Mouse (Mus musculus) midbrain, embryonic 15.5 days (tissue): ENCODE measurements at regions not wholly inside any gene's neighbourhood (a gene's known extent, or its start where the extent isn't known, plus 50 kb on each side); places are given as distances from the start of the nearest gene placed in this dataset.

Experiments used
- ATAC-seq: fragments of 200-750 bp; cut with Nextera tagmentation; replicated peaks from 2 replicates; pipeline ENCODE4 v1.8.0; 2017; ENCODE audit warnings: moderate TSS enrichment
- H3K27ac ChIP-seq: fragments of 300-500 bp; sonication (generic); 2 replicates; pipeline ENCODE4 v1.5.1; 2015; ENCODE audit warnings: mild to moderate bottlenecking, inconsistent platforms
- H3K27me3 ChIP-seq: fragments of 300-500 bp; sonication (generic); replicated peaks from 2 replicates; pipeline ENCODE4 v1.6.1; 2015; ENCODE audit warnings: inconsistent platforms
- H3K36me3 ChIP-seq: fragments of 300-500 bp; sonication (generic); replicated peaks from 2 replicates; pipeline ENCODE4 v1.6.1; 2015; ENCODE audit warnings: inconsistent platforms
- H3K4me1 ChIP-seq: fragments of 300-500 bp; sonication (generic); 2 replicates; pipeline ENCODE4 v1.6.1; 2015; ENCODE audit warnings: inconsistent platforms
- H3K4me2 ChIP-seq: fragments of 300-500 bp; sonication (generic); 2 replicates; pipeline ENCODE4 v1.6.1; 2015; ENCODE audit warnings: inconsistent platforms, mild to moderate bottlenecking, moderate library complexity
- H3K4me3 ChIP-seq: fragments of 300-500 bp; sonication (generic); 2 replicates; pipeline ENCODE4 v1.5.1; 2015; ENCODE audit warnings: mild to moderate bottlenecking, inconsistent platforms
- H3K9ac ChIP-seq: fragments of 300-500 bp; sonication (generic); 2 replicates; pipeline ENCODE4 v1.6.1; 2015; ENCODE audit warnings: mild to moderate bottlenecking, inconsistent platforms
- H3K9me3 ChIP-seq: fragments of 300-500 bp; sonication (generic); 2 replicates; pipeline ENCODE4 v1.6.1; 2016; ENCODE audit warnings: inconsistent platforms
- WGBS: fragments of 180-500 bp; shearing (Covaris S2); methylation state at CpG from one replicate; pipeline ENCODE4 v1.1.7; 2015; ENCODE audit warnings: mixed read lengths; 5-methylcytosine and 5-hydroxymethylcytosine counted together

GRCm38 (mm10) chr13:85483348-85483747, 194.4 kb upstream of the Rasa1 start:
- H3K4me3 ChIP-seq: no peak overlapping the region
- ATAC-seq: no peak
- no peak overlapping the region for H3K9ac ChIP-seq
- H3K36me3 ChIP-seq: no peaks in the 10 kb centered on the region
- no peak overlapping the region for H3K4me2 ChIP-seq
- H3K9me3 ChIP-seq: no peaks in the 10 kb centered on the region
- no peaks in the 10 kb centered on the region for H3K4me1 ChIP-seq
- no peaks in the 10 kb centered on the region for H3K27me3 ChIP-seq
- H3K27ac ChIP-seq: no peak overlapping the region

GRCm38 (mm10) chr13:85479405-85479804, 190.5 kb upstream of the Rasa1 start:
- ATAC-seq: no peak
- Histone ChIP-seq H3K4me3 (no peak overlapping the region), H3K9me3 (no peaks in the 10 kb centered on the region), H3K4me2 (no peak overlapping the region), H3K9ac (no peak overlapping the region), H3K4me1 (no peaks in the 10 kb centered on the region), H3K27ac (no peak overlapping the region), H3K27me3 (no peaks in the 10 kb centered on the region), H3K36me3 (no peaks in the 10 kb centered on the region)
- 85% methylated on average over 2 of the region's 2 CpGs for WGBS

GRCm38 (mm10) chr13:85476274-85476846, 187.4 kb upstream of the Rasa1 start:
- no peaks in the 10 kb centered on the region for H3K4me1 ChIP-seq
- no peak for ATAC-seq
- WGBS: 91% methylated on average over 4 of the region's 4 CpGs

GRCm38 (mm10) chr13:85471340-85471739, 182.4 kb upstream of the Rasa1 start:
- no peaks in the 10 kb centered on the region for H3K36me3 ChIP-seq
- no peaks in the 10 kb centered on the region for H3K27me3 ChIP-seq
- ATAC-seq: no peak
- no peak overlapping the region for H3K4me3 ChIP-seq
- no peak overlapping the region for H3K4me2 ChIP-seq
- no peaks in the 10 kb centered on the region for H3K4me1 ChIP-seq
- H3K9ac ChIP-seq: no peak overlapping the region
- 91% methylated on average over 5 of the region's 5 CpGs for whole genome bisulfite sequencing
- H3K27ac ChIP-seq: no peak overlapping the region
- no peaks in the 10 kb centered on the region for H3K9me3 ChIP-seq

More at GRCm38 (mm10) chr13:85476274-85476846, 187.4 kb upstream of the Rasa1 start:
- H3K27ac ChIP-seq: no peak overlapping the region
- H3K36me3 ChIP-seq: no peaks in the 10 kb centered on the region
- no peak overlapping the region for H3K4me2 ChIP-seq
- no peak overlapping the region for H3K9ac ChIP-seq
- no peak overlapping the region for H3K4me3 ChIP-seq
- H3K9me3 ChIP-seq: no peaks in the 10 kb centered on the region
- no peaks in the 10 kb centered on the region for H3K27me3 ChIP-seq

- H3K36me3 ChIP-seq: no peaks in the 10 kb centered on the region
- H3K9ac ChIP-seq: no peak overlapping the region
- H3K4me2 ChIP-seq: no peak overlapping the region
- no peaks in the 10 kb centered on the region for H3K4me1 ChIP-seq
- no peak overlapping the region for H3K27ac ChIP-seq
- 92% methylated on average over 3 of the region's 3 CpGs for whole genome bisulfite sequencing
- no peak for ATAC-seq
- H3K4me3 ChIP-seq: no peak overlapping the region
- no peaks in the 10 kb centered on the region for H3K27me3 ChIP-seq
- no peaks in the 10 kb centered on the region for H3K9me3 ChIP-seq
These were observed 170.5 kb upstream of the Rasa1 start for GRCm38 (mm10) chr13:85459387-85459786.

GRCm38 (mm10) chr13:85458611-85459010, 169.7 kb upstream of the Rasa1 start:
- H3K4me2 ChIP-seq: no peak overlapping the region
- no peaks in the 10 kb centered on the region for H3K9me3 ChIP-seq
- no peak overlapping the region for H3K4me3 ChIP-seq
- no peaks in the 10 kb centered on the region for H3K4me1 ChIP-seq
- no peak for ATAC-seq
- H3K27me3 ChIP-seq: no peaks in the 10 kb centered on the region
- no peaks in the 10 kb centered on the region for H3K36me3 ChIP-seq
- no peak overlapping the region for H3K9ac ChIP-seq
- no peak overlapping the region for H3K27ac ChIP-seq

- Histone ChIP-seq H3K4me1 (no peaks in the 10 kb centered on the region), H3K36me3 (no peaks in the 10 kb centered on the region), H3K27me3 (no peaks in the 10 kb centered on the region), H3K9ac (no peak overlapping the region), H3K27ac (no peak overlapping the region), H3K4me3 (no peak overlapping the region), H3K4me2 (no peak overlapping the region), H3K9me3 (no peaks in the 10 kb centered on the region)
- ATAC-seq: no peak
- 98% methylated on average over 1 of the region's 1 CpGs for WGBS
These were observed 150.7 kb upstream of the Rasa1 start for GRCm38 (mm10) chr13:85439581-85439980.

GRCm38 (mm10) chr13:85437875-85438274, 148.9 kb upstream of the Rasa1 start:
- Histone ChIP-seq H3K36me3 (no peaks in the 10 kb centered on the region), H3K4me2 (no peak overlapping the region), H3K27me3 (no peaks in the 10 kb centered on the region), H3K9ac (no peak overlapping the region), H3K9me3 (no peaks in the 10 kb centered on the region), H3K4me3 (no peak overlapping the region), H3K27ac (no peak overlapping the region), H3K4me1 (no peaks in the 10 kb centered on the region)
- no peak for ATAC-seq

- ATAC-seq: no peak
These were observed 148.1 kb upstream of the Rasa1 start for GRCm38 (mm10) chr13:85437009-85437408.

GRCm38 (mm10) chr13:85436254-85436653, 147.3 kb upstream of the Rasa1 start:
- no peak overlapping the region for H3K4me3 ChIP-seq
- no peaks in the 10 kb centered on the region for H3K4me1 ChIP-seq
- H3K27ac ChIP-seq: no peak overlapping the region
- no peak overlapping the region for H3K4me2 ChIP-seq
- WGBS: 90% methylated on average over 1 of the region's 1 CpGs
- no peak for ATAC-seq
- H3K36me3 ChIP-seq: no peaks in the 10 kb centered on the region
- H3K27me3 ChIP-seq: no peaks in the 10 kb centered on the region
- no peak overlapping the region for H3K9ac ChIP-seq
- H3K9me3 ChIP-seq: no peaks in the 10 kb centered on the region

More at GRCm38 (mm10) chr13:85437009-85437408, 148.1 kb upstream of the Rasa1 start:
- Histone ChIP-seq H3K27ac (no peak overlapping the region), H3K4me3 (no peak overlapping the region), H3K4me2 (no peak overlapping the region), H3K9me3 (no peaks in the 10 kb centered on the region), H3K27me3 (no peaks in the 10 kb centered on the region), H3K36me3 (no peaks in the 10 kb centered on the region), H3K9ac (no peak overlapping the region), H3K4me1 (no peaks in the 10 kb centered on the region)
- WGBS: 80% methylated on average over 4 of the region's 4 CpGs

- no peak overlapping the region for H3K9ac ChIP-seq
- H3K27ac ChIP-seq: no peak overlapping the region
- no peaks in the 10 kb centered on the region for H3K36me3 ChIP-seq
- no peak for ATAC-seq
- no peaks in the 10 kb centered on the region for H3K4me1 ChIP-seq
- whole genome bisulfite sequencing: 91% methylated on average over 2 of the region's 2 CpGs
- H3K4me2 ChIP-seq: no peak overlapping the region
- no peaks in the 10 kb centered on the region for H3K27me3 ChIP-seq
- H3K9me3 ChIP-seq: no peaks in the 10 kb centered on the region
- no peak overlapping the region for H3K4me3 ChIP-seq
These were observed 141.9 kb upstream of the Rasa1 start for GRCm38 (mm10) chr13:85430821-85431220.

GRCm38 (mm10) chr13:85430040-85430439, 141.1 kb upstream of the Rasa1 start:
- Histone ChIP-seq H3K36me3 (no peaks in the 10 kb centered on the region), H3K27ac (no peak overlapping the region), H3K27me3 (no peaks in the 10 kb centered on the region), H3K4me1 (no peaks in the 10 kb centered on the region), H3K9me3 (no peaks in the 10 kb centered on the region), H3K4me2 (no peak overlapping the region), H3K4me3 (no peak overlapping the region), H3K9ac (no peak overlapping the region)
- no peak for ATAC-seq
- 67% methylated on average over 3 of the region's 3 CpGs for WGBS

- H3K4me3 ChIP-seq: no peak overlapping the region
- no peaks in the 10 kb centered on the region for H3K36me3 ChIP-seq
- 90% methylated on average over 1 of the region's 1 CpGs for WGBS
- H3K4me1 ChIP-seq: no peaks in the 10 kb centered on the region
- H3K9me3 ChIP-seq: no peaks in the 10 kb centered on the region
- H3K9ac ChIP-seq: no peak overlapping the region
- H3K4me2 ChIP-seq: no peak overlapping the region
- no peak for ATAC-seq
- H3K27me3 ChIP-seq: no peaks in the 10 kb centered on the region
- no peak overlapping the region for H3K27ac ChIP-seq
These were observed 129.7 kb upstream of the Rasa1 start for GRCm38 (mm10) chr13:85418671-85419070.
